Mouse (Mus musculus): ENCODE results near the gene Stard3nl. TPM values are rescaled to one million over a fixed set of nuclear protein-coding genes. Genes with fewer than 3 reads are reported as not detected.

The Stard3nl gene
- 52.1 TPM for polyA plus RNA-seq (2017; shearing (Covaris generic))

DNA sequence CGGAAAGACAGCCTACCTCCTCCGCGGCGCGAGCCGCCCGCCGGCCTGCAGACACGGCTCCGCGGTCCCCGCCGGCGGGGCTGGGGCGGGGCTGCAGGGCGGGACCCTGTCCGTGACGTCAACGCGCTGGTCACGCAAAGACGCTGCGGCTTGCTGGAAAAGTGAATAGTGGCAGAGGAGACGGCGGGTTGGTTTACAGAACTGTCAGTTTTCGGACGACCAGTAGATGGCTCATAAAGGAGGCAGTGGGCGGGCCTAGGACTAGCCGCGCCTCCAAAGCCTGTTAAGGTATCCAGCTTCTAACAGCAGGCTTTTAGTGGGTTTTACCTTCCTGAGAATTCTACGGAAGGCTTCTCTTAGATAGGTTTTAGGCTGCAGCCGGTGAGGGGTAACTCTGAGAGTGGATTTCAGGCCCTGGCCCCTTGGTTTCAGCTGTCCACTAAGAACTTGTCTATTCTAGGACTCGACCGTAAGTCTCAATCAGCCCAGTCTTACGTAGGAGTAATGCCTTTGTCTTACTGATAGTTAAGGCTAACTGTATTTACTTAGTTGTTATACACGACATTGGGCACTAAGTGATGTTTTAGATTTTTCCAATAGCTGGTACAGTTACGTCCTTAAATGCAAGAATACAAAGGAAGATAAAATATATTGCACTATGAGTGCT lies at the start of gene Stard3nl:
Stard3nl (minus strand) TSS at position 108 of the 667 bp plus-strand sequence.

Other genes with a start within 250 kb of the Stard3nl start
- 0.65 TPM for gene Epdr1, start 224.1 kb upstream of the Stard3nl start, polyA plus RNA-seq (2017; shearing (Covaris generic))
- gene Sfrp4, start 227.3 kb upstream of the Stard3nl start, polyA plus RNA-seq (2017; shearing (Covaris generic)): not detected

All from activated CD4-positive, CD25-positive, alpha-beta regulatory T cell, adult 9 weeks (primary cell).